Mouse (Mus musculus): ENCODE results near the gene Fxyd1.

- TF ChIP-seq POLR2A (IDR thresholded peaks at IDR 0.05; ENCODE audit: insufficient read depth, low read depth, low read length) (no peak), CTCF (IDR thresholded peaks at IDR 0.05; ENCODE audit: insufficient read depth, low read depth, low read length) (peak; percentile 93)
Measured at GRCm38 (mm10) chr7:31097583-31098248, 40.7 kb upstream of the Fxyd1 start.
